Mouse (Mus musculus) spleen, postnatal 0 days (tissue): ENCODE measurements around the gene Olfr1049. TPM values are rescaled to one million over a fixed set of nuclear protein-coding genes. Genes with fewer than 3 reads are reported as not detected.

Experiments
- polyA plus RNA-seq: library from polyadenylated mRNA; unstranded; fragments of >200 nt; fragmentation: Nextera tagmentation; extraction: Ambion mirVana; gene quantifications from 2 replicates; pipeline ENCODE4 v1.2.1, GENCODE M21; 2015

The Olfr1049 gene
- polyA plus RNA-seq, result not detected in 2 replicates

DNA sequence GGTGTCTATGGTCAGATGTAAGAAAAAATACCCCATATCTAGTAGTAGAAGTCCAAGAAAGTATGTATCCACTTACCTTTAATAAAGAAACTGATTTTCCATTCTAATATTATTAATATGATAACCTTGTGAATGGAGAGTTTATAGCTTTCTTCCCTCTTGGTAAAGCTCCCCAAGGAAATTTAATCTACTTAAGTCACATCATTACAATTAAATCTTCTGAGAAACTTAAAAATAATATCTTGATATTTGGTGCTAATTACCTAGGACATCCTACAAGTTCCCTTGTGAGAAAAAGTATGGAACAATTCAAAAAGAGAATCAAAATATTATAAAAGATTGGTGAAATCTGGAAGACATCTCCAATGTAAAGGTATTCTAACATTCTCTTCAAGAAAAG is at the start of gene Olfr1049:
Gene Olfr1049, minus strand, starts transcription at position 101 of the 400 bp plus-strand sequence.

DNA sequence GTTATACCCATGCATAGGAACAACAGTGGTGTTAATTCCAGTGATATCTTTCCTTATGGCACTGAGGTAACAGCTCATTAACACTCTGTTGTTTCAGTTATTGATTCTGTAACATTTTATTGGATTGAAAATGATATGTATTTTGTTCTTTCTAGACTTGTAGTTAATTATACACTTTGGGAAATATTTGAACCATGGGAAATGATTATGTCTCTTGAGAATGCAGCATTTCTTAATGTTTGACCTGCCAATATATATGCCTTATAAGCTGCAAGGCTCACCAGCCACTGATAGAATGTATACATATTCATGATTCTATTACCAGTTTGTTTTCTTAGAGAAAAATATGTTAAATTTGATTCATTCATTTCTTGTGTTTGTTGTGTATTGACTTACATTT is 34.0 kb upstream of the Olfr1049 start, which contains the start of gene Olfr1052:
Gene Olfr1052, plus strand, starts transcription at position 301 of the 400 bp plus-strand sequence.

DNA sequence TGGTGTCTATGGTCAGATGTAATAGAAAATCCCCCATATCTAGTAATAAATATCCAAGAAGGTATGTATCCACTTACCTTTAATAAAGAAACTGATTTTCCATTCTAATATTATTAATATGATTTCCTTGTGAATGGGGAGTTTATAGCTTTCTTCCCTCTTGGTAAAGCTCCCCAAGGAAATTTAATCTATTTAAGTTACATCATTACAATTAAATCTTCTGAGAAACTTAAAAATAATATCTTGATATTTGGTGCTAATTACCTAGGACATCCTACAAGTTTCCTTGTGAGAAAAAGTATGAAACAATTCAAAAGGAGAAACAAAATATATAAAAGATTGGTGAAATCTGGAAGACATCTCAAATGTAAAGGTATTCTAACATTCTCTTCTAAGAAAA is 20.9 kb upstream of the Olfr1049 start, which contains the start of gene Olfr1051:
Gene Olfr1051, minus strand, starts transcription at position 101 of the 400 bp plus-strand sequence.

DNA sequence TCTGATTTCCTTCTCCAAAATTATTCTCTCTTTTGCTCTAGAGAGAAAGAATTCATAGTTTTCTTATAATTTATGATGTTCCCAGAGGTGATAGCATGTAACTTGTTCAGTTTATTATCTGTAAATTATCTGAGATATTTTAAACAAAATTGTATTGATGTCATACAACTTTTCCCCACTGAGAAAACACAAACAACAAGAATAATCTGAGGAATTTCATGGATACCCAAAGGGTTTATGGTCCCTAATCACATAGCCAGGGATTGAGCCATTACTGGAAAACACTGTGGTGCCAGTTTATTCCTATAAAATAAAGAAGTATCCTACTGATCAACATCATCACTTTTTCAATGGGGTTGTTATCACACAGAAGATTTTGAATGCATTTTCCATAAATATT is 17.9 kb downstream of the Olfr1049 start, which contains the start of gene Olfr1048:
Gene Olfr1048, minus strand, starts transcription at position 101 of the 400 bp plus-strand sequence.

DNA sequence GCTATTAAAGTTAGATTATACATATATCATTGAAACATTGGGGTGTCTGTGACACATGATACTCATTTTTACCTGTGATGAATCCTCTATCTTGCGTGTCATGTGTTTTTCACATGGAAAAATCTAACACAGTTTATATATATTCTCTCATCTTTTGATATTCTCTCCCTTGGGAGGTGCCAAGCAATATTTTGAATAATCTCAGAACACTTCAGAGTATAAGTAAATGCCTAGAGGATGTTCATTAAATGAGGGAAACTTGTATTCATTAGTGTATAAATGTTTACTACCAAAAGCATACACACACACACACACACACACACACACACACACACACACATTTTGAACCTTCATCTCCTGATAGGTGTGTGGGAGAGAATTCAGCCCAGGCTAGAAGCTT is 26.8 kb downstream of the Olfr1049 start, which contains the start of gene Olfr1047:
Gene Olfr1047, minus strand, starts transcription at position 101 of the 400 bp plus-strand sequence.

DNA sequence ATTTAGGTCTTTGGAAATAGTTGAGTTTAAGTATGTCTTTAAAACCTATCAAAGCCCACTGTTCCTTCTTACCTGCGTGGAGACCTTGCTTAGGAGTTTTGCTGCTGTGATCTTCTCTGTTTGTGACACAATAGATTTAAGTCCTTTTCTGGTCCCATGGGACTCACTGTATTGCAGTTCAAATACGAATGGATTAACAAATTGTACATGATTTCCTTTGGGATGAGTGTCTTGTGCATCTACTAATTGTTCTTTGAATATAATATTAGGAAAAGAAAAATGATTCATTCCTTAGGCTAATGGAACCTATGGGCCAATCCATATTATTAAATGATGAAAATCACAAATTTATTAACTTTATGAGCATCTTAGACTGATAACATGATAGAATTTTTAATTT is 38.9 kb downstream of the Olfr1049 start, which contains the start of gene Olfr1046:
Gene Olfr1046, minus strand, starts transcription at position 101 of the 400 bp plus-strand sequence.

Other genes with a start within 250 kb of the Olfr1049 start
- gene Olfr1033, start 237.7 kb downstream of the Olfr1049 start, polyA plus RNA-seq, result 5.2 and 5.3 TPM in 2 replicates
- 0.05 and 0.07 TPM in 2 replicates for gene Olfr1034, start 212.5 kb downstream of the Olfr1049 start, polyA plus RNA-seq
- gene Olfr1036, start 184.3 kb downstream of the Olfr1049 start, polyA plus RNA-seq, result not detected in 2 replicates
- gene Olfr1037, start 170.9 kb downstream of the Olfr1049 start, polyA plus RNA-seq, result not detected in 2 replicates
- gene Olfr1039, start 122.4 kb downstream of the Olfr1049 start, polyA plus RNA-seq, result not detected in 2 replicates
- gene Olfr1040, start 111.6 kb downstream of the Olfr1049 start, polyA plus RNA-seq, result not detected in 2 replicates
- not detected in 2 replicates for gene Olfr1042, start 96.5 kb downstream of the Olfr1049 start, polyA plus RNA-seq
- gene Olfr1043, start 90.8 kb downstream of the Olfr1049 start, polyA plus RNA-seq, result not detected in 2 replicates
- 0.27 TPM in 1 of 2 replicates, not detected in the other for gene Olfr1044, start 80.5 kb downstream of the Olfr1049 start, polyA plus RNA-seq
- gene Olfr52, start 72.6 kb downstream of the Olfr1049 start, polyA plus RNA-seq, result not detected in 2 replicates
- not detected in 2 replicates for gene Olfr1045, start 55.3 kb downstream of the Olfr1049 start, polyA plus RNA-seq
- not detected in 2 replicates for gene Olfr1046, start 39.0 kb downstream of the Olfr1049 start, polyA plus RNA-seq
- gene Olfr1047, start 26.9 kb downstream of the Olfr1049 start, polyA plus RNA-seq, result not detected in 2 replicates
- gene Olfr1048, start 18.0 kb downstream of the Olfr1049 start, polyA plus RNA-seq, result not detected in 2 replicates
- not detected in 2 replicates for gene Olfr1051, start 20.8 kb upstream of the Olfr1049 start, polyA plus RNA-seq
- gene Olfr1052, start 34.1 kb upstream of the Olfr1049 start, polyA plus RNA-seq, result not detected in 2 replicates
- not detected in 2 replicates for gene Olfr1053, start 57.0 kb upstream of the Olfr1049 start, polyA plus RNA-seq
- not detected in 2 replicates for gene Olfr1054, start 77.1 kb upstream of the Olfr1049 start, polyA plus RNA-seq
- not detected in 2 replicates for gene Olfr1055, start 92.0 kb upstream of the Olfr1049 start, polyA plus RNA-seq
- gene Olfr1056, start 104.1 kb upstream of the Olfr1049 start, polyA plus RNA-seq, result not detected in 2 replicates
- not detected in 2 replicates for gene Olfr1057, start 120.1 kb upstream of the Olfr1049 start, polyA plus RNA-seq
- not detected in 2 replicates for gene Olfr1058, start 130.2 kb upstream of the Olfr1049 start, polyA plus RNA-seq
- not detected in 2 replicates for gene Olfr1061, start 155.7 kb upstream of the Olfr1049 start, polyA plus RNA-seq
- gene Olfr1062, start 168.4 kb upstream of the Olfr1049 start, polyA plus RNA-seq, result not detected in 2 replicates
- gene Olfr1065, start 192.3 kb upstream of the Olfr1049 start, polyA plus RNA-seq, result not detected in 2 replicates
- gene Olfr1066, start 197.9 kb upstream of the Olfr1049 start, polyA plus RNA-seq, result not detected in 2 replicates
- gene Olfr228, start 229.1 kb upstream of the Olfr1049 start, polyA plus RNA-seq, result not detected in 2 replicates